Mouse (Mus musculus): ENCODE results near the gene 9230112D13Rik.

- TF ChIP-seq CTCF (IDR thresholded peaks at IDR 0.05; ENCODE audit: low read depth) (no peak), EP300 (IDR thresholded peaks at IDR 0.05; ENCODE audit: low read depth) (no peak)
Measured at GRCm38 (mm10) chr14:34548391-34549001, 25.9 kb upstream of the 9230112D13Rik start.
